Mouse (Mus musculus): ENCODE measurements around the gene Bicc1.

The Bicc1 gene

DNA sequence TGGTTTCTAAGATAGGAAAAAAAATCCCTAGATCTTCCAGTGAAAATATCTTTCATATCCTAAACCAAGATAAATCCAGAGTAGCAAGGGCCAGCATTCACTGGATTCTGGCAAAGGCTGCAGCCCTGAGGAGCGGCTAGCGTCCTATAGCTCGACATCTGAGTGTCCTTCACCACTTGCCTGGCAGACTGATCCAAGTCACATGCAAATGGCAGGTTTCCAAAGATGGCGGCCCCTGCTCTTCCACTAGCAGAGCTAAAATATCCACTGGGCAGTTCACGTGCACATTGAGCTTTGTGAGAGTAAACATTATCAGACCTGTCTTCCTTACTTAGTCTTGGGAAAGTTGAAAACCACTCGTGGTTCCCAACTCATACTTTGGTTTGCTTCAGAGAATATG, 222.1 kb downstream of the Bicc1 start:
- no peak for DNase-seq

GRCm38 (mm10) chr10:70936008-70936407, 223.5 kb downstream of the Bicc1 start:
- no peak for DNase-seq

DNA sequence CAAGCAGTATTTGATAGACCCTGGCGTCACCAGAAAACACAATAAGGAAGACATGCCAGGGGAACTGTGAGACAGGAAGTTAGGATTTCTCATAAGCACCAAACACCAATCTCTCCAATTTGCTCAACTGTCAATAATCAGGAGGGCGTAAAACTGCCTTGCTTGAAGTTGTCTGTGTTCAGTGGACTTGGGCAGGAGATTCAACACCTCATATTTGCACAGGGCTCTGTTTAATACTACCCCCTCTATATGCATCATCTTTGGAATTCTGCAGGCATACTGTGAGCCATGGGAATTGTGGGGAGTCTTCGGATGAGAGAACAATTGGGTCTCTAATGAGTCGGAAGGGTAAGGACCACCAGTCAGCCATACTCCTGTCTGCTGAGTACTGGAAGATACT, 233.4 kb downstream of the Bicc1 start:
- no peak for DNase-seq

DNA sequence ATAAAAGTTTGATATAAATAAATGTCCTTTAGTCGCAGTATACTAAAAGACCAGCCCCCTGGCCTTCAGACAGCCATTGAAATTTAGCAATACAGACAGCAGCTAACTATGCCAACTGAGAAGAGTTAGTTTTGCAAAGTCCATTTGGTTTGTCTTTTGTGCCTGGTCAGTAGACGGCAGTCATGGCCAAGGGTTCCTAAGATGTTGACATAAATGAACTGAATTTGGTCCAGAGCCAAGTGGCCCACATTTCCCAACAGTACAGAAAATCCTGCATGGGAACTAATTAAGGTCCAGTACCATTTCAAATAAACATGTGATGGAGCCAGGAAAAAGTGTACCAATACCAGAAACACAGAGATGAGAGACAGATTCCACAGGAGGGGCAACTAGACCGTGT, 235.2 kb downstream of the Bicc1 start:
- no peak for DNase-seq

DNA sequence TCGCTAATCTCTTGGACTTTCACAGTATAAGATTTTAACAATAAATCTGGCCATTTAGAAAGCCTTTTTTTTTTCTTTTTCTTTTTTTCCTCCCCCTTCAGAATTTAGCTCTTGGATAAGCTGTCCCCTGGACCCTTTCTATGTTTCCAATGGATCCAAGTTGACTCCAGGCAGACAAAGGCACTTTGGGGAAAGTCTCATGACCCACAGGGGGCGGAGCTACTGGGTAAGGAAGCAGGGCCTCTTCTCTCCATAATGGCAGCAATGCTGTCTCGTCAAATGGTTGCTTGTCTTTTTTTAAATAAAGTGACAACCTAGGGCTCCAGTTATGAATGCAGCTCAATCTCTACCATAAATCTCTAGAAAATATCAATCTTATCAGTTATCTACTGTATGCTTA, 235.6 kb downstream of the Bicc1 start:
- DNase-seq = no peak

- no peak for DNase-seq
Measured at GRCm38 (mm10) chr10:70921481-70921880, 238.0 kb downstream of the Bicc1 start.

GRCm38 (mm10) chr10:70919851-70920250, 239.6 kb downstream of the Bicc1 start:
- DNase-seq = no peak

DNA sequence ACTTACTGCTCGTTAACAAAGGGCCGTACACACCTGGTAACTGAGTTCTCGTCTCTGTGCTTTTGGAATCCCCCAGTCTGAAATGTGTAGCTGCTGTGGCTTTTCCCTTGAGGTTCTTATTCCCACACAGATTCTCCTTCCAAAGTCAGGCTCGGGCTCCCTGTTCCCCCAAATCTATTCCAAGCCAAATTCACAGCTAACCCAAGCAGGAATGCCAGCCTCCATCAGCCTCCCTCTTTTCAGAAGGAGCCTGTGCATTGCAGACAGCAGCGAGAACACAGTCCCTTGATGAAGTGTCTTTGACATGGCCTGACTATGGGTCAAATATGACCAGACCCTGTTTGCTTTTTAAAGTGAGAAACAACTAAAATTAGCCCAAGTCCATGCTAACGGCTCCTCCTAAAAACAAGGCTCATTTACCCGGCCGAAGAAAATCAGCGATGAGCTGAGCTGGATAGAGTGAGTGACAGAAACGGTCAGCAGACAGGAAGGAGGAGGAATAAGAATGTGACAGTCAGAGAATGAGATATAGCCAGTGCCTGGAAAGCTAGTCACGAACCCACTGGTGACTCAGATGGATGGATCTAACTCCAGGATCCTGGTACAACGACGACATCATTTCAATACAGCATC, 240.4 kb downstream of the Bicc1 start:
- no peak for DNase-seq

GRCm38 (mm10) chr10:70916697-70917096, 242.8 kb downstream of the Bicc1 start:
- no peak for DNase-seq

GRCm38 (mm10) chr10:70915096-70915495, 244.4 kb downstream of the Bicc1 start:
- no peak for DNase-seq

GRCm38 (mm10) chr10:70903936-70904335, 255.6 kb downstream of the Bicc1 start:
- no peak for DNase-seq

DNA sequence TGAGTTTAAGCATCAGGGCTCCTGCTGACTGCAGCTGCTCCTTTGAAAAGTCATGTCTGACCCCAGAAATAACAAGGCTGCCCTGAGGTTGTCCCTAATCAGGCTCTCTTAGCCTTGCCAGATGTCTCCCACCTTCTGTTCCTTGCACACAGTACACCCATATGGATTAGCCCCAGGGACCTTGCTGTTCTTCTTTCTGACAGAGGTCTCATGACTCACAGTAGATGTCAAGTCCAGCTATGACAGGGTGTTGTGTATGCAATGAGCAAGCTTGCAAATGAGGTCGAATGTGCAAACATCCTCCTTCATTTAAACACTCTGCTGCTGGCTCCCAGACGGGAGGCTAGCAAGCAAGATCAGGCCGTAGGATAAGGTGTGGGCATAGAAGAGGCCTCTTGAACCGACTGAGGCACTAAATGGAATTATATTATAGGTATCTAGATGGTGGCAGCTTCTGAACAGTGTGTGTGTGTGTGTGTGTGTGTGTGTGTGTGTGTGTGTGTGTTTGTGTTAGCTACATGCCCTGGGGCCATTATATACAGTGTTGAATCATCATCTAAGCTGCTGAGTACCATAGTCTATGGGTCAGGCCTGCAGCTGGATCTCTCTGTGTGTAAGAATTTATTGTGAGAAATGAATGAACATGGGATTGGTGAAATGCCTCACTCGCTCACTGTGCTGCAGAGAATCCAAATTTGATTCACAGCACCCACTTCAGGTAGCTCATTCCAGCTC, 256.6 kb downstream of the Bicc1 start:
- DNase-seq = no peak

DNA sequence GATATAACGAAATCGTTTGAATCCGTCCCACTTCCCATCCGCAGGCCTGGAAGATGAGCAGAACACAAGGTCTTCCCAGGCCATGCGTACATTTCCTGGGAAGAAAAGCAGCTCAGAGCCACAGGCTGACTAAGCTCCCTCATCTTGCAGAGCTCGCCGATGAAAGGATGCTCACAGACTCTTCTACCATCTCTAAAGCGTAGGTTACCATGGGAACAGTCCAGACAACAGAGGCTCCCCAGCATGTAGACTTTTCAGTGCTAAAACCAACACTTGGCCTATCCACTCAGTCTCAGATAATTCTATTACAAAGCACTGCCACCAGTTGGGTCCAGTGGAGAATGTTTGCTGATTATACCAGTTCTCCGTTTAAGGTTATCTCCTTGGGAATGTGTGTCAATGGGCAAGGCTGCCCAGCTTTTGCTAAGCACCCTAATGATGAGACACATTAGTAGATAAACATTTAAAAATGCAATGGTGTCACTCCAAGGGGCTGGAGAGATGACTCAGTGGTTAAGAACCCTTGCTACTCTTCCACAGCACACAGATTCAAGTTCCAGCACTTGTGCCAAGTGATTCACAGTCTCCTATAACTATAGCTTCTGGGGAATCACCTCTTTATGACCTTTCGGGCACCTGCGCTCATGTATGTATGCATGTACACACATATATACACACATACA, 258.2 kb downstream of the Bicc1 start:
- DNase-seq = no peak

GRCm38 (mm10) chr10:70895891-70896290, 263.6 kb downstream of the Bicc1 start:
- DNase-seq = no peak

DNA sequence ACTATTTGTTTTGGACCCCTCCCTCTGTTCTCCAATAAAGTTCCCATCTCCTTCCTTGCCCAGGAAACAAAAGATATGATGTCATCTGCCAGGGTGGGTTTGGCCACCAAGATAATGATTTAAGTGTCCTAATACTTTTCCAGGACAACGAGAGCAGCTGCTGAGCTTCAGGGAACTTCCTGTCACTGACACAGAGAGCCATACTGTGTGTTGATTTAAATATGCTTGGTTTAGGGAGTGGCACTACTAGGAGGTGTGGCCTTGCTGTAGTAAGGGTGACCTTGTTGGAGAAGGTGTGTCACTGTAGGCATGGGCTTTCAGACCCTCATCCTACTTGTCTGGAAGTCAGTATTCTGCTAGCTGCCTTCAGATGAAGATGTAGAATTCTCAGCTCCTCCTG, 281.5 kb downstream of the Bicc1 start:
- DNase-seq = no peak

- no peak for DNase-seq
Measured at GRCm38 (mm10) chr10:70877631-70878030, 281.9 kb downstream of the Bicc1 start.

GRCm38 (mm10) chr10:70876522-70876921, 283.0 kb downstream of the Bicc1 start:
- DNase-seq = no peak

GRCm38 (mm10) chr10:70876119-70876518, 283.4 kb downstream of the Bicc1 start:
- DNase-seq = no peak

DNA sequence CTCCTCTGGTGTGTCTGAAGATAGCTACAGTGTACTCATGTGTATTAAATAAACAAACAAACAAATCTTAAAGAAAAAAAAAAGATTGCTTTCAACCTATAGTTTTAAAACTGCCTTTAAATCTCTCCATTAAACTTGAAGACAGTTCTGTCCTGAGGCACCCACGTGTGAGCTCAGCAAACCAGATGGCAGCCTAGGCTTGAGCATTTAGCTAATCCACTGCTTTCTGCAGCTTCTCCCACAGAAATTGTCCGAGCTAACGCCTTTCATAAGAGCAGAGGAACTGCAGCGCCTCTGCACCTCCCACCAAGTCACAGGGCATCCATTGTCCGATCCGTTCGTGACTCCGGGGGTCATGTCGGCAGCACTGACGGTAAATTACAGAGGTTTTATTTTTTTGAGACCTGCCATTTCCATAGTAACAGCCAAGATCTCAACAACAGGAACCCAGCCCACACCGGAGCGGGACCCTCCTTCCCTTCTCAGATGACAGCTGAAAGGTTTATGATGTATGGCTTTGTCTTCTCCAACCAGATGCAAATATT, 284.4 kb downstream of the Bicc1 start:
- DNase-seq = no peak

Measured in cerebellum, postnatal 36 days (tissue).